Mouse (Mus musculus): ENCODE data around the gene Tmem200c. TPM values are rescaled to one million over a fixed set of nuclear protein-coding genes. Genes with fewer than 3 reads are reported as not detected.

Gene Tmem200c
- 2.0 TPM for polyA plus RNA-seq (2014; fragmentation: Illumina TruSeq; extraction: RNeasy Lipid Tissue Mini Kit (QIAGEN cat#74804); ENCODE audit: low read depth, low replicate concordance)

GRCm38 (mm10) chr17:68826323-68826722 is at the start of gene Tmem200c:
Gene Tmem200c, plus strand, starts transcription at chr17:68826623.

Other genes with a start within 250 kb of the Tmem200c start
- gene Epb41l3, start 249.1 kb downstream of the Tmem200c start, polyA plus RNA-seq (2014; fragmentation: Illumina TruSeq; extraction: RNeasy Lipid Tissue Mini Kit (QIAGEN cat#74804); ENCODE audit: low read depth, low replicate concordance): 10.9 TPM

Data from adipose tissue, adult 10 weeks (tissue).